Mouse (Mus musculus) liver, postnatal 0 days (tissue): ENCODE data around the gene Rasgrp2.

Experiments
- CTCF ChIP-seq: sonication (generic); IDR thresholded peaks from 2 replicates; pipeline ENCODE4 v1.5.1; 2016; ENCODE audit warnings: antibody characterized with exemption, low read depth
- EP300 ChIP-seq: IDR thresholded peaks from 2 replicates; pipeline ENCODE4 v1.6.1; 2016; ENCODE audit warnings: antibody characterized with exemption, low read depth, mild to moderate bottlenecking

DNA sequence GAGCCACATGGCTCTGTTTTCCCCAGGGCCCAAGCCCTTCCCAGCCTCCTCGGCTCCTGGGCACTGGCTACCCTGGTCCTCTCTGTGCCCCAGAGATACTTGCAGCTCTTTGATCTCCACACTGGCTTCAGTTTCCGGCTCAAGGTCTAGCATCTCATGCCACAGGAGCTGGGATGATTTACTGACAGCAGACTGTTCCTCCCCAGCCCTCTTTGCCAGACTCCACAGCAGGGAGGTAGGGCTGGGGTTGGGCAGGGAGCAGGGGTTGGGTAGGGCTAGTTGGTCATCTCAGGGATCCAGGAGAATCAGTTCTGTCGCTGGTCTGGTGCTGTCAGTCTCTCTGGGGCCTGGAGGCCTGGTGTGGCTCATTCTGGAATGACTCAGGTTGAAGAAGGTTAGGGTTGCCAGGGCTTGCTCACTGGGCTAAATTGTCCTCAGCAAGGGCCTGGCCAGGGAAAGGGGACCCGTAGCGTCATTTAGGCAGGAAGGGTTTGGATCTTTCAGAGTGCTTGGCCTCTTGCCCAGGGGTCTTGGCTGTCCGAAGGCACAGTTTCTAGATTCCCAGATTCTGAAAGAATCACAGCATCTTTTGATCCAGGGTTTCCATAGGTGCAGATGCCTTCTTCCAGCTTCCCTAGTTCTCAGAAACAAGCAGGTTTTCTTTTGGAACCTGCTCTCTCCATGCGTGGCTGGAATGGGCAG, 47.7 kb downstream of the Rasgrp2 start:
- TF ChIP-seq EP300 (no peak), CTCF (no peak)
